Mouse (Mus musculus) kidney, postnatal 14 days (tissue): ENCODE measurements around the gene Zfp768.
"Not testable (repeated sequence)": the region's sequence is repeated elsewhere in the genome, so short reads cannot be mapped to it uniquely, and the experiment has no call there.

Source experiments
- DNase-seq: peaks from one replicate; pipeline ENCODE4 v3.0.0; 2022; ENCODE audit warnings: mixed read lengths

Gene Zfp768

GRCm38 (mm10) chr7:127345512-127346325, at the start of gene Zfp768:
Gene Zfp768, minus strand, starts transcription at chr7:127345589.
- DNase-seq = peak; percentile 96

- DNase-seq = no peak
Measured at GRCm38 (mm10) chr7:127393944-127394333, 48.5 kb upstream of the Zfp768 start.

GRCm38 (mm10) chr7:127393157-127393943, 48.0 kb upstream of the Zfp768 start, which contains the start of gene E430018J23Rik:
Gene E430018J23Rik, minus strand, starts transcription at chr7:127393629.
- peak; percentile 99 for DNase-seq

GRCm38 (mm10) chr7:127392251-127392824, 46.9 kb upstream of the Zfp768 start:
- no peak for DNase-seq

GRCm38 (mm10) chr7:127391538-127391937, 46.1 kb upstream of the Zfp768 start:
- no peak for DNase-seq

GRCm38 (mm10) chr7:127390306-127390705, 44.9 kb upstream of the Zfp768 start:
- DNase-seq = no peak

- DNase-seq = not testable (repeated sequence)
Measured at GRCm38 (mm10) chr7:127388201-127388600, 42.8 kb upstream of the Zfp768 start.

- DNase-seq = peak; percentile 95
Measured at GRCm38 (mm10) chr7:127386641-127387392, 41.4 kb upstream of the Zfp768 start, which contains the start of gene 9130019O22Rik. Gene 9130019O22Rik, minus strand, starts transcription at chr7:127387166.

GRCm38 (mm10) chr7:127385560-127385959, 40.2 kb upstream of the Zfp768 start:
- DNase-seq = not testable (repeated sequence)

GRCm38 (mm10) chr7:127378310-127378921, 33.0 kb upstream of the Zfp768 start:
- DNase-seq = no peak

- DNase-seq = peak; percentile 95
Measured at GRCm38 (mm10) chr7:127375271-127376245, 30.2 kb upstream of the Zfp768 start, which contains the start of gene Zfp747. Gene Zfp747, minus strand, starts transcription at chr7:127376050.

GRCm38 (mm10) chr7:127371870-127372269, 26.5 kb upstream of the Zfp768 start:
- DNase-seq = not testable (repeated sequence)

GRCm38 (mm10) chr7:127371213-127371612, 25.8 kb upstream of the Zfp768 start:
- no peak for DNase-seq

GRCm38 (mm10) chr7:127366249-127366648, 20.9 kb upstream of the Zfp768 start:
- no peak for DNase-seq

- DNase-seq = peak; percentile 27
Measured at GRCm38 (mm10) chr7:127364166-127364565, 18.8 kb upstream of the Zfp768 start.

GRCm38 (mm10) chr7:127363475-127363921, 18.1 kb upstream of the Zfp768 start:
- DNase-seq = peak; percentile 53

- DNase-seq = peak; percentile 52
Measured at GRCm38 (mm10) chr7:127362418-127362817, 17.0 kb upstream of the Zfp768 start.

GRCm38 (mm10) chr7:127361449-127361848, 16.1 kb upstream of the Zfp768 start:
- DNase-seq = peak; percentile 49

GRCm38 (mm10) chr7:127360265-127360664, 14.9 kb upstream of the Zfp768 start:
- no peak for DNase-seq

GRCm38 (mm10) chr7:127358472-127358871, 13.1 kb upstream of the Zfp768 start:
- no peak for DNase-seq

GRCm38 (mm10) chr7:127357871-127358270, 12.5 kb upstream of the Zfp768 start:
- no peak for DNase-seq
